Mouse (Mus musculus) thymus, adult 2 months (tissue): ENCODE measurements around the gene Dst. TPM values are rescaled to one million over a fixed set of nuclear protein-coding genes. Genes with fewer than 3 reads are reported as not detected.
A peak's percentile ranks its signal among the peaks of the same experiment; 100 is the strongest.

Source experiments
- DNase-seq: peaks from one replicate; pipeline ENCODE4 v3.0.0; 2021
- H3K27ac ChIP-seq: fragments of 200-500 bp; 2 replicates; pipeline ENCODE4 v1.5.1; 2012; ENCODE audit warnings: low read length, control low read depth; ENCODE audit not compliant: control insufficient read depth, insufficient read depth
- H3K27me3 ChIP-seq: fragments of 200-500 bp; 2 replicates; pipeline ENCODE4 v1.6.1; 2012; ENCODE audit warnings: mild to moderate bottlenecking, low read length, moderate library complexity, mixed read lengths; ENCODE audit not compliant: control insufficient read depth, insufficient read depth
- H3K36me3 ChIP-seq: fragments of 200-500 bp; 2 replicates; pipeline ENCODE4 v1.6.1; 2012; ENCODE audit warnings: mild to moderate bottlenecking, low read length, moderate library complexity; ENCODE audit not compliant: control insufficient read depth, insufficient read depth
- H3K4me1 ChIP-seq: fragments of 200-500 bp; replicated peaks from 2 replicates; pipeline ENCODE4 v1.6.1; 2012; ENCODE audit warnings: low read length; ENCODE audit not compliant: control insufficient read depth, insufficient read depth
- H3K4me3 ChIP-seq: fragments of 200-500 bp; 2 replicates; pipeline ENCODE4 v1.5.1; 2012; ENCODE audit warnings: mild to moderate bottlenecking, low read length, control low read depth, moderate library complexity; ENCODE audit not compliant: control insufficient read depth, insufficient read depth
- CTCF ChIP-seq: fragments of 200-500 bp; IDR thresholded peaks from 2 replicates; pipeline ENCODE4 v1.5.1; 2012; ENCODE audit warnings: mild to moderate bottlenecking, control low read depth, low read length, moderate library complexity, borderline replicate concordance; ENCODE audit not compliant: control insufficient read depth, poor library complexity, insufficient read depth; ENCODE audit errors: extremely low read depth
- POLR2A ChIP-seq: fragments of 200-500 bp; IDR thresholded peaks from 2 replicates; pipeline ENCODE4 v1.6.1; 2012; ENCODE audit warnings: mild to moderate bottlenecking, low read length, control low read depth, moderate library complexity; ENCODE audit not compliant: control insufficient read depth, poor library complexity, insufficient read depth; ENCODE audit errors: extremely low read depth
- WGBS: fragments of 180-500 bp; shearing (Covaris S2); methylation state at CpG from one replicate; pipeline ENCODE4 v1.1.7; 2018; 5-methylcytosine and 5-hydroxymethylcytosine counted together
- polyA plus RNA-seq: library from polyadenylated mRNA; depleted of rRNA; stranded (reverse); fragments of >200 nt; gene quantifications from 2 replicates; pipeline ENCODE4 v1.2.3, GENCODE M21; 2012

Gene Dst
- polyA plus RNA-seq, 1 experiment: 24.2 TPM

GRCm38 (mm10) chr1:34236254-34236723 is 328.3 kb downstream of the Dst start:
- peak; percentile 37 for DNase-seq
- H3K27me3 ChIP-seq: no peaks in the 10 kb centered on the region
- no peaks in the 10 kb centered on the region for H3K36me3 ChIP-seq
- TF ChIP-seq POLR2A (no peak), CTCF (no peak)
- H3K4me1 ChIP-seq: no peaks in the 10 kb centered on the region
- 3% methylated on average over 28 of the region's 28 CpGs for WGBS
- H3K27ac ChIP-seq: no peak overlapping the region
- peak overlapping the region; percentile 14 for H3K4me3 ChIP-seq

GRCm38 (mm10) chr1:34237211-34237610 is 329.2 kb downstream of the Dst start:
- WGBS: 69% methylated on average over 14 of the region's 14 CpGs
- no peak for DNase-seq
- H3K4me3 ChIP-seq: no peak overlapping the region
- TF ChIP-seq CTCF (no peak), POLR2A (no peak)
- no peak overlapping the region for H3K27ac ChIP-seq
- H3K4me1 ChIP-seq: no peaks in the 10 kb centered on the region
- no peaks in the 10 kb centered on the region for H3K27me3 ChIP-seq
- H3K36me3 ChIP-seq: no peaks in the 10 kb centered on the region

- Histone ChIP-seq H3K4me3 (no peak overlapping the region), H3K36me3 (no peaks in the 10 kb centered on the region), H3K27me3 (no peaks in the 10 kb centered on the region), H3K27ac (no peak overlapping the region), H3K4me1 (no peaks in the 10 kb centered on the region)
- no peak for DNase-seq
- 83% methylated on average over 12 of the region's 12 CpGs for whole genome bisulfite sequencing
- TF ChIP-seq CTCF (no peak), POLR2A (no peak)
Observed at GRCm38 (mm10) chr1:34237689-34238091, 329.7 kb downstream of the Dst start.

GRCm38 (mm10) chr1:34238231-34238630 is 330.2 kb downstream of the Dst start:
- WGBS: 98% methylated on average over 6 of the region's 6 CpGs

GRCm38 (mm10) chr1:34244678-34245077 is 336.7 kb downstream of the Dst start:
- DNase-seq: no peak
- Histone ChIP-seq H3K4me3 (no peak overlapping the region), H3K36me3 (no peaks in the 10 kb centered on the region), H3K27me3 (no peaks in the 10 kb centered on the region), H3K4me1 (no peaks in the 10 kb centered on the region), H3K27ac (no peak overlapping the region)
- WGBS: 95% methylated on average over 10 of the region's 10 CpGs
- TF ChIP-seq POLR2A (no peak), CTCF (no peak)

More at GRCm38 (mm10) chr1:34238231-34238630, 330.2 kb downstream of the Dst start:
- no peak for TF ChIP-seq CTCF
- no peak for TF ChIP-seq POLR2A
- no peaks in the 10 kb centered on the region for H3K4me1 ChIP-seq
- H3K4me3 ChIP-seq: no peak overlapping the region
- no peaks in the 10 kb centered on the region for H3K27me3 ChIP-seq
- no peaks in the 10 kb centered on the region for H3K36me3 ChIP-seq
- no peak overlapping the region for H3K27ac ChIP-seq
- no peak for DNase-seq

- TF ChIP-seq POLR2A (no peak), CTCF (no peak)
- 96% methylated on average over 15 of the region's 15 CpGs for WGBS
- no peak overlapping the region for H3K27ac ChIP-seq
Observed at GRCm38 (mm10) chr1:34245951-34246641, 338.1 kb downstream of the Dst start.

More at GRCm38 (mm10) chr1:34245951-34246641, 338.1 kb downstream of the Dst start:
- no peaks in the 10 kb centered on the region for H3K36me3 ChIP-seq
- H3K4me3 ChIP-seq: no peak overlapping the region
- no peak for DNase-seq
- H3K27me3 ChIP-seq: no peaks in the 10 kb centered on the region
- no peaks in the 10 kb centered on the region for H3K4me1 ChIP-seq
